Mouse (Mus musculus) large intestine, adult 2 months (tissue): ENCODE data around the gene Trpm6. TPM values are rescaled to one million over a fixed set of nuclear protein-coding genes. Genes with fewer than 3 reads are reported as not detected.

Experiments used
- DNase-seq: peaks from one replicate; pipeline ENCODE4 v3.0.0-alpha.2; 2012; ENCODE audit warnings: low read depth, low spot score
- WGBS: fragments of 180-500 bp; shearing (Covaris S2); methylation state at CpG from one replicate; pipeline ENCODE4 v1.1.7; 2018; 5-methylcytosine and 5-hydroxymethylcytosine counted together
- polyA plus RNA-seq: library from polyadenylated mRNA; depleted of rRNA; stranded (reverse); fragments of >200 nt; gene quantifications from 2 replicates; pipeline ENCODE4 v1.2.3, GENCODE M21; 2012; rRNA removed

Gene Trpm6
- polyA plus RNA-seq, 1 experiment = 2.6 TPM

DNA sequence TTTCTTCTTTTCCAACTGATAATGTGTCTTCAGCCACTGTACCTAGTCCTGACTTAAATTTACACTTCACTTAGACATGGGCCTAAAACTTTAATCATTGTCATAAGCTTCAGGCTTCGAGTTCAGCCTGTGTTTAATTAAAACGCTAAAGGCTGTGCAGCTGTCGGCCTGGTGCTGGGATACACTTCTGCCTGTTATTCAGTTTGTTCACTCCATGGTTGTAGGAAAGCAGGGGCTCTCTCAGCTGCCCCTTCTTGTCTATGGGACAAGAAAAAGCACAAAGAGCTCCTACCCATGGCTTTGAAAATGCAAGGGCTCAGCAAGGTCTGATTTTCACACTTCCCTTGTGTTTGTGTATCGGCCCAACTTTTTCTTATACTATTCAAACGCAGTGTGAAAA lies 131.4 kb downstream of the Trpm6 start:
- WGBS = 81% methylated on average over 5 of the region's 5 CpGs
- no peak for DNase-seq

DNA sequence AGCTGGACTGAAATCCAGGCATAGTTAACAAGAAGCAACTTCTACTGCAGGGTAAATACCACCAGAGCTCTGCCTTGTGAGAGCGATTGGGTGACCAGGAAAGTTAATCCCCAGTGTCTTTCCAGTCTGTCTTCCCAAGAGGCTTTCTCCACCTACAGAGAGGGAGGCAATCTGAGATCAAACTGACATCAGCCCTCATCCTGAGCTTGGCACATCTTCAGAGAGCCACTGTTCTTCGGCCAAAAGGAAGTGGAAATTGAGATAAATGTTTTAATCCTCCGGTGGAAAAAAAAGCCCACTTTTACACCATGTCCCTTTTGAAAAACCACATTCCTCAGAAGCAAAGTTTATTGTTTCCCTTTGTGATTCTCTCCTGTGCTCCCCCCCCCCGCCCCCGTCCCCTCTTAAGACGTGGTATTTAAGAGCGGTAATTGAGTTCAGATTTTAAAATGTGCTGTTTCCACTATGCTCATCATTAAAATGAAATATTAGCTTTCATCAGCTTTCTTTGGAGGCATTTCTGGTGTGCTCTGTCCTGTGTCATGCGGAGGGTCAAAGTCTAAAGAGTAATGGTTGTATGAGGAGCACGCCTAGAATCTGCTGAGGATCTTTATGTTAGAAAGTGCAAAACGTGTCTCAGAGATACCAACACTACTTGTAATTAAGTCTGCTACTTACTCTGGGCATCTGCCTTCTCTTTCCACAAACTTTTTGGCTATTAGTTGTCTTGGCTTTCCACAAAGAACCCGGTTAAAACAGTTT lies 138.0 kb downstream of the Trpm6 start:
- DNase-seq = no peak
- WGBS = 45% methylated on average over 11 of the region's 11 CpGs

DNA sequence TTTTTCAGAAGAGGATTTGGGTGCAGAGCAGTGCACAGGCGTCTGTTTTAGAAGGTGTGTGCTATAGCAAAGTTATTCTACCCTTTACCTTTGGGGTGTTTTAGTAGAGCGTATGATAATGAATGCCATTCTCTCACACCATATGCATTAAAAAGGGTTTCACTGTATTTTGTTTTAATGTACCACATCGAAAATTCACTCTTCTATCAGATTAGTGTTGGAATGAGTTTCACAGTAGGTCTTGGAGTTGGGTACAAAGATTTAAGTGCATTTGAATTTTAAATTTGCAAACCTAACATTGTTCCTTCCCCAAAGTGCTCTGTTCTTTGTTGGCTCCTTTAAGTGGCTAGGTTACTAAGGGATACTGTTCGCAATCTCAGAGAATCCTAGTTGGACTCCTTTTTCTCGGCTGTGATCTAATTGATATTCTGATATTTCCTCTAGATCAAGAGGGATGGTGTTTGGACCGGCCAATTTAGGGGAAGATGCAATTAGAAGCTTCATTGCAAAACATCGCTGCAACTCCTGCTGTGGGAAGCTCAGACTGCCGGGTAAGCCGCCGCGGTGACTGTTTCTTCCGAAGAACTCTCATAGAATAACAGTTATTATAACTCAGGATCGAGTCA lies 138.8 kb downstream of the Trpm6 start:
- 48% methylated on average over 13 of the region's 13 CpGs for WGBS
- no peak for DNase-seq

DNA sequence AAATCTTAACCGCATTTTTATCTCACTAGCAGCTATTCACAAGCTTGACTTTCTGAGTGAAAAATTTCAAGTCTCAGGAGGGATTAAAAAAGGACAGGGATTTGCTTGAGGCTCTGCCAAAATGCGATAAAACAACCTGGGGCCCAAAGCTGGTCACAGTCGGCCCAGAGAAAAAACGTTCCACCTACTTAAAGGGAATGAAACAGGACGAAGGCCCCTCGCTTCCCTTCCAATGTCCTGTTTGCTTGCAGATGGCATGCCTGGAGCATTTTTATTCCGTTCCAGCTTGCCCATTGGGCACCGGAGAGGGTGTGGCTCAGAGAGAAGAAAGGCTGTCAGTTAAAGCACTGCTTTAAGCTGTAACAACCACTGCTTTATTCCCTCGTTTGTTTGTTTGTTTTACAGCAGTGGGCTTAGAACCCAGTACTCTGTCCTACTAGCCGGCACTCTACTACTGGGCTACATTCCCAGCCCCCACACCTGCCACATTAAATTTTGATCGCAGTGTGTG lies 139.4 kb downstream of the Trpm6 start:
- WGBS = 11% methylated on average over 11 of the region's 11 CpGs

DNA sequence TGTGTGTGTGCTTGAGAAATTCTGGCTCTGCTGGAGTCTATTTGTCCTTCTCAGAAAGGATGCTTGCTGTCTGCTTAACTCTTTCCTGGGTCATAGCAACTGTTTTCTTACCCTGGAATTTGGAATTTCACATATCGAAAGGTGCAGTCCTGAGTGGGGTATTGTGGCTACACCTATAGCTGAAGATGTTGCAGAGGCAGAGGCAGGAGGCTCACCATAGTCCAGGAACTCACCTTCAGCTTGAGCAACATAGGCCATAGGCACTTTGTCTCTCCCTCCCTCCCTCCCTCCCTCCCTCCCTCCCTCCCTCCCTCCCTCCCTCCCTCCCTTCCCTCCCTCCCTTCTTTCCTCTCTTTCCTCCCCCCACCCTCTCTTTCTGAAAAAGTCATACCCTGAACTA lies 139.8 kb downstream of the Trpm6 start:
- WGBS = 94% methylated on average over 1 of the region's 1 CpGs
- no peak for DNase-seq

More for the DNA sequence above, 139.4 kb downstream of the Trpm6 start:
- DNase-seq = no peak

DNA sequence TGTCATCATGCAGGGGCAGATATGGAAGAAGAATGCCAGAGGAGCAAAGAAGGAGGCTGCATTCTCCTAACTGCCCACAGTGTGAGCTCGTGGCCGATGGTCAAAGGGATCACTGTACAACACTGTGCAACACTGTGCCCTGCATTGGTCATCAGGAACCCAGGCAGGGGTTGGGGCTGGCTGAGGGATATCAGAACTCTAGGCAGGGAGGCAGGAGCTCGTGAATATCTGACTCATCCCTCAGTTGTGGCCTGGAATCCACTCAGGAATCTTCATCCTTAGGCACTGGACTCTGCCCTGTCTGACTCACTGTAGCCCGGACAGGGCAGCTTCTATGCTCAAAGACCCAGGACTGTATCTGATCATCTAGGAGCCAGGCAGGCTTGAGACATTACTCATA lies 140.4 kb downstream of the Trpm6 start:
- WGBS = 61% methylated on average over 4 of the region's 4 CpGs
- DNase-seq = peak; percentile 37

DNA sequence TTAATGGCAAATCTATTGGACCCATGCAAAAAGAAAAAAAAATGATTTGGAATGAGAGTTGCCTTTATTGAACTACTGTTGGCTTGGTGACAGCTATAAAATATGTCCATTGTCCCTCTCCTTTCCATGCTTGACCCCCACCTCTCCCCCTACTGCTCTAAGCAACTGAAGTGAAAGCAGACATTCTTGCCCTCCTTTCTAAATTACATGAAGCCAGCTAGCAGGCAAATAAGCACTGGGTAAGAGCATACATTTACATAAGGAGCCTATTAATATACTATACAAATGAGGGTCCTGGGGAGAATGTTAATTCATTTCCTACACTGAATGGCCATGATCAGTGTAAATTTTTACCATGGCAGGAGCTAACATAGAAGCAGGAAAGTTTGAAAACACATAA lies 148.5 kb downstream of the Trpm6 start:
- no peak for DNase-seq

DNA sequence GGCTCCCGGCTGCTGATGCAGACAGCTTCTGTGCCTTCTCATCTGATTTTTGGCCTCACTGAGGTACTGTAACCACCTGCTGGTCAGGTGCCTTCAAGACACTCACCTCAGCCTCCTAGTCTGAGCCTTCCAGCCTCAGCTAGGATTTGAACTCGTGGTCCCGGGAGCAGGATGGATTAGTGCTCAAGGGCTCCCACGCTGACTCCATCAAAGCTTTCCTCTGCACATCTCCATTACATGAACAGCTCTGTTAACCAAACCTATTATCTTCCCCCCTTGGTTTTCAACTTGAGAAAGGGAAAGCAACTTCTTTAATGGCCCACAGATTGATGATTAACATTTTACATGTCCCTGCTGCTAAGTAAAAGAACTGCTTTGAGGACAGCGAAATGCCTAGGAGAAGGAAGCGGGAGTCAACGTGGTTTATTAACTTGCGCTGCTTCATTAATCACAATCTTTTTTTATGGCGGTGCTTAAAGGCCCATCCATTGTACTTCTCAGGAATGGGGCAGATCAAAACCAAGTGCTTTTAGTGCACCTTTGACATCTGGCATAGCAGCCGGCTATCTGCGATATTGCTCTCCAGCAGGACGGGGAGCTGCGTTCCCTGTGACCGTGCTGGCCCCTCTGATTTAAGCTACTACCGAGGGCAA lies 152.4 kb downstream of the Trpm6 start:
- no peak for DNase-seq
- 34% methylated on average over 15 of the region's 15 CpGs for WGBS

DNA sequence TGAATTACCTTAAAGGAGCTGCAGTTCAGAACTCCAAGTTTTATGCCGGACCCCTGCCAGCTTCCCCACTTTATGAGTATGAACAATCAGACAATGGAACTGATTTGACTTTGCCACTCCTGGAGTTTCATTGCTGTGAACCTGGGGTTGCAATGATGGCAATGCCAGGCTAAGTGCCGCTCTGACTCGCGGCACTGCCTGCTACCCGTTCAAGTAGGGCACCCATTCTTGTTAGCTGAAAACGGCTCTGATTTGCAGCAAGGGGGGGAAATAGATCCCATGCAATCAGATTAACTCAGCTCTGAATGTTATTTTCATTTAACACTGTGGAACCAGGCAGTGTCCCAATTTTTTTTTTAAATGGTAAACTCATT lies 152.9 kb downstream of the Trpm6 start:
- 30% methylated on average over 6 of the region's 6 CpGs for WGBS

DNA sequence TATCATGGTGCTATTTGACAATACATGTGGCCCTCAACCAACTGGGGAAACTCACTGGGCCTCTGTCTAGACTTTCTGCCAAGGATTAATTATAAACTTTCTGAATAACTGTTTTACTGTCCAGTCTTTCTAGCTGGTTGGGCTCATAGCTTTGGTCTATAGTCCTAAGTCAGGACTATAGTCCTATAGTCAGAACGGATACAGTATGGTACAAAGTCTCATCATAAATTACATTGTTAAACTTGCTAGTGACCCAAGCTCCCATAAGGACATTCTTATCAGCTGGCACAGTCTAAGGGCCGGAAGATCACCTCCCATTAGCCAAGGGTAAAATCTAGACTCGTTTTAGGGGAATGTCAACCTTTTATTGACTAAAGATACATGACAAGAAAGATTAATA lies 155.7 kb downstream of the Trpm6 start:
- peak; percentile 36 for DNase-seq
- WGBS = 17% methylated on average over 3 of the region's 3 CpGs

More for the DNA sequence above, 152.9 kb downstream of the Trpm6 start:
- DNase-seq = no peak

DNA sequence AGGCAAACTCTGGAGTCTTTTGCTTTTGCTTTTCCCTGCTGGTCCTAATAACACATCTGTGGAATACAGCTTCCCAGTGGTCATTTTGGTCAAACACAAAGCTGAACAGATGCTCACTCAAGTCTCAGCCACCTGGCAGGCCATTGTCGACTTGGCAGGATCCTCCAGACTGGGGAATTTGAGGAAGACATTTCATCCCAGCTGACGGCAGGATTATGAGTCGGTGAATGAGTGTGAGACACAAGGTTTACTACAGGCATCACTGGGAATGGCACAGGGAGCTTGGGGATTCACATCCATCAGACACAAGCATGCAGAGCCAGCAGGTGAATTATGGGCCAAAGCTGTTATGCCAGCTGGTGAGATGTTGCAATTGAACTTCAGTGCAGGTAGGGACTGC lies 159.9 kb downstream of the Trpm6 start:
- WGBS = 68% methylated on average over 3 of the region's 3 CpGs
- no peak for DNase-seq

DNA sequence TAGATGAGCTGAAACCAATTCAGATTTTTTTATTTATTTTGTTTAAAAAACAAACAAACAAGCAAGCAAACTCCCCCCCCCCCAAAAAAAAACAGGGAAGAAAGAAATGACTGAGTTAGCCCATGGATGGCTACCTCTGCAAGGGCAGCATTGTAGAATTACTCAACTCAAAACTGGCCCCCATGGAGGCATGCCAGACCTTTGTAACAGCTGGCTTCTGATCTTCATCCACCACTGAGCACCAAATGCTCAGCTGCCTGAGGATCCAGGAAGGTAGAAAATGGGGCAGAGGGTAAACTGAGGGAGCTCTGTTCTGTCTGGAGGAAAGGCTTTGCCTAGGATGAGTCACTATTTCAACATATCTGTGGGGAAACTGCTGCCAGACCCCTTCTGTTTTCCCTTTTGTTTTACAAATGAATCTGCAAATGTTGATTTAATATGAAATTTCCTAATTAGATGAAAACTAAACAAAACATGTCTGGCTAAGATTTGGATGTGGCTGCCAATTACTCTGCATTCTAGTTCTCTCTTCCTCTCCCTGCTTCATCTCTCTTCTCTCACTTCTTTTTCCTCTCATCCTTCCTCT lies 162.1 kb downstream of the Trpm6 start:
- no peak for DNase-seq

DNA sequence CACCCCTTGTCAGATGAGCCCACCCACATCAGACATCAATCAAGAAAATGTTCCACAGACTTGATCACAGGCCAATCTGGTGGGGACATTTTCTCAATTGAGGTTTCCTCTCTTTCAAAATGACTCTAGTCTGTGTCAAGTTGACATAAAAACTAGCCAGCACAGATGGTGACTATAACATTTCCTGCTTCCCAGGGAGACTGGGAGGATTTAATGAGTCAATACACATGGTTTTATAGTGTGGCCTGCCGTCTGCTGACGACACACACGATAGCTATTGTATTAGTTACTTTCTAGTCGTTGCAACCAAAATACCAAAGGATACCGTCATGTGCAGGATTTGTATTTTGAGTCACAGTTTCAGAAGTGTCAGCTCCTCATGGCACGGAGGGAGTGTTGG lies 191.6 kb downstream of the Trpm6 start:
- 52% methylated on average over 6 of the region's 6 CpGs for WGBS
- DNase-seq = no peak

Other genes with a start within 250 kb of the Trpm6 start
- 57.2 and 62.1 TPM in 2 replicates for gene Ostf1, start 118.2 kb upstream of the Trpm6 start, polyA plus RNA-seq
- gene Nmrk1, start 118.0 kb upstream of the Trpm6 start, polyA plus RNA-seq = 4.8 and 4.9 TPM in 2 replicates
- gene Carnmt1, start 79.2 kb upstream of the Trpm6 start, polyA plus RNA-seq = 3.5 and 3.8 TPM in 2 replicates
- 5.7 and 6.0 TPM in 2 replicates for gene D030056L22Rik, start 36.8 kb upstream of the Trpm6 start, polyA plus RNA-seq